Mouse (Mus musculus) lung, postnatal 25 days (tissue): Measurements from ENCODE around the gene Prr3.
"Not testable (repeated sequence)": the region's sequence is repeated elsewhere in the genome, so short reads cannot be mapped to it uniquely, and the experiment has no call there.

ENCODE experiments used
- DNase-seq: peaks from one replicate; pipeline ENCODE4 v3.0.0; 2022; ENCODE audit warnings: low spot score

Gene Prr3

DNA sequence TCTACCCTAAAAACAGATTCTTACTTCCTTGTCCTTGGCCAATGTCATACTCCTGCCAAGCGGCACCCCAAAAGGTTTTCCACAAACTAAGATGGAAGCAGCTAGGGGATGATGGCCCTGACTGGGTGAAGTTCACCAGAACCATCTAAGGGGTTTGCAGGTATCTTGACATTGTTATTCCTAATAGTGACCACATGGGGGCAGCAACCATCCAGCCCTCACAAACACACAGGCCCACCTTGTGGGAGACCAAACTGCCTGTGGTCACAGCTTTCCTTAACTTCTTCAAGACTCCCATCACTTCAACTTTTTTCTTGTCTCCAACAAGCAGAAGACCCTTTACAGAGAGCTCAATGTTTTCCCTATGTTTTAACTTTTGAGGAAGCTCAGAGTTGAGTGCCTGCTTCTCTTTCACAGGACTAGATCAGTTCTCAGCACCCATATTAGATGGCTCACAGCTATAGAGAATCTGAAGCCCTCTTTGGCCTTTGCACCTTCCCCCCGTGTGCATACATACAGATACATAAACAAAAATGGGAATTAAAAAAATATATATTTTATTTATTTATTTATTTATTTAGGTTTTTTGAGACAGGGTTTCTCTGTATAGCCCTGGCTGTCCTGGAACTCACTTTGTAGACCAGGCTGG lies 42.2 kb downstream of the Prr3 start:
- peak; percentile 47 for DNase-seq

DNA sequence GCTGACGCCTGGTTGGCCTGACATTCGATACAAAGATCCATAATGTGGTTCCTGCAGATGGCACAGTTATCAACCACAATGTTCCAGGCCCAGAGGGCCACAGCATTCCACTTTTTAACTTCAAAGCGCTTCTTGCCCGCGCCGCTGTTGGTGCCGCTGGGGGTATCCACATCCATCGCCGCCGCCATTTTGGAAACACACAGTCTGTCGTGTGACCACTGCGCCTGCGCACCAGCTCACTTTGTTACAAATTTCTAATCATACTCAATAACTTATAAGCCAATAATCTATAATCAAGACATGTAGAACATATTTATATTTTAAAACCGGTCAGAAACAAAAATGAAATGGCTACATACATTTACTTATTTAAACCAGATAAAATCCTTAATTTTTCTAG lies 44.3 kb downstream of the Prr3 start:
- not testable (repeated sequence) for DNase-seq

DNA sequence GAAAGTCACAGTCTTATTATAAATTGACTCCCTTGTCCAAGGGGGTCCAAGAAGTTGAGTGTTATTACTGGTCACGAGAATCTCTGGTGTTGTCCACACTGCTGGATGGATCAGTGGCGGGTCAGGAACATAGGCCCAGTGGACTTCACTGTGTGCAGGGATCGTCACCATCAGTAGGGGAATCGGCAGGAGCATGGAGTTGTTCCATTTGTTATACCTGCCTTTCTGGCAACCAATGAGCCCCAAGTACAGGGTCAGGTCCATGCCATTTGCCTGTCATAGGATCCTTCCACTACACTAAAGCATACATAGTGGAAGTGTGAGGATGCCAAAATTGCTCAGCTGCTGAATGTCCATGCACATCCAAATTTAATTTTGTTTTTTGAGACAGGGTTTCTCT lies 47.4 kb downstream of the Prr3 start:
- DNase-seq: no peak

DNA sequence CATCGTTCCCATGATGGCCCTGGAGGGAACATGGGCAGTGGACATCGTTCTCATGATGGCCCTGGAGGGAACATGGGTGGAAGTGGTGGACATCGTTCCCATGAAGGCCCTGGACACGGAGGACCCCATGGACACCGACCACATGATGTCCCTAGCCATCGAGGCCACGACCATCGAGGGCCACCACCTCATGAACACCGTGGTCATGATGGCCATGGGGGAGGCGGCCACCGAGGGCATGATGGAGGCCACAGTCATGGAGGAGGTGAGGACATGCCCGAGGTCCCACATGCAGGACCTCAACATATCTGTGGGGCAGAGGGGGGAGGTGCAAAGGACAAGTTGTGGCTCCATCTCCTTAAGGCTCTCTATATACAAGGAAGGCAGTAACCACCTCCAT lies 49.4 kb downstream of the Prr3 start:
- no peak for DNase-seq

DNA sequence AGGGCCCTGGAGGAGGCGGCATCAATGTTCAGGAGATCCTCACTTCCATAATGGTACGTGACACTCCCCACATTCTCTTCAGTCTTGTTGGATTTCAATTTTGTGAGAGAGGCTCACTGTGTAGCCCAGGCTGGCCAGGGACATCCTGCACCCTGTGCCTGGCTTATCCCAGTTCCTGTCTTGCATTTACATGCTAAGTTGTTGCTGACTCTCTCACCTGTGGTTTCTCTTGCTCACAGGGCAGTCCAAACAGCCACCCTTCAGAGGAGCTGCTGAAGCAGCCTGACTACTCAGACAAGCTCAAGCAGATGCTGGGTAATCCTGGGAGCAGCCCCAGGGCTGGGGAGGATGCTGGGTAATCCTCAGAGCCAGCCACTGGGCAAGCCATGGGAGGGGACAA lies 50.5 kb downstream of the Prr3 start:
- DNase-seq: no peak

DNA sequence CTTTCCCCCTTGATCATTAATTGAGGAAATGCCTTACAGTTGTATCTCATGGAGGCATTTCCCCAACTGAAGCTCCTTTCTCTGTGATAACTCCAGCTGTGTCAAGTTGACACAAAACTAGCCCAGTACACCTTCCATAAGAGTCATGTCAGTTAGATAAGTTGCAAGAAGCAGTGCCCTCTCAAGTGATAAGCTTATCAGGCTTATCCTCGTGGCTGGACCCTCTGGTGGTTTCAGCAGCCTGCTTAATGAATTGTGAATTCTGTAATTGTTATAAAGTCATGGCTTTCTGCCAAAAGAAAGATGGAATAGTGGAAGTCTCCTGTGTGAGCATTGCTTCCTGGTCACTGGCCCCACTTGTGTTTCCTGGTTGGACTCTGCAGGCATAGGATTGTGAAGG lies 52.6 kb downstream of the Prr3 start:
- no peak for DNase-seq

DNA sequence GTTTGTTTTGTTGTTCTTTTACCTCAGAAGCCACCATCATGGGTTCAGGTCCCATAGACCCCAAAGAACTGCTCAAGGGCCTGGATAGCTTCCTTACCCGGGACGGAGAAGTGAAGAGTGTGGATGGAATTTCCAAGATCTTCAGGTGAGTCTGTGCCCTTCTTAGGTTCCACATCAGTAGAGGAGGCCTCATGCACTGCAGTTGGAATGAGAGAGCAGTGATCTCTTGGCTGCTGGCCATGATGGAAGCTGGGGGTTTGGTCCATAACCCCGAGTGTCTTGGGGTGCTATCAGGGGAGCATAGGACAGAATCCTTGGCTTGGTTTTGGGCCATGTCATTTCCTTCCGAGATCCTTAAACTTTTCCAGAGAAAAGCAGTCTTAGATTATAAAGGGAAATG lies 56.8 kb downstream of the Prr3 start:
- DNase-seq: no peak

DNA sequence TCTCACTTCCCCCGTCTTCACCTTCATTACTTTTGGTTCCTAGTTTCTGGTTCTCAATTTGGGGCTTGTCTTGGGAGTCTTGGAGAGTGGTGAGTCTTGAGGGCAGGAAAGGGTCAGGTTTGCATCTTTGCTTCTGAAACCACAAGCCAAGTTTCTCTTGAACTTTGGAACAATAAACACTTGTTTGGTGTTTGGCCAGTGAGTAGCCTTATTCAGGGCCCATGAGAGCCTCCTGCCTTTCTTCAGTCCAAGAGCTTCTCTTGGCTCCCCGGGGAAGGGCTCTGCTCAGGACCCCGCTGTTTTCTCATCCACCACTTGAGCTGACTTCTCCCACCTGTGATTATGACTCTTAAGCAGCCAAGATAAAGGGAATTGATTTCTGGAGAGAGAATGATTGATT lies 57.5 kb downstream of the Prr3 start:
- DNase-seq: peak; percentile 49
